Mouse (Mus musculus) hindbrain, embryonic 12.5 days (tissue): Measurements from ENCODE around the gene Tbc1d14. TPM values are rescaled to one million over a fixed set of nuclear protein-coding genes. Genes with fewer than 3 reads are reported as not detected.
A peak's percentile ranks its signal among the peaks of the same experiment; 100 is the strongest.

Source experiments
- ATAC-seq: fragments of 200-750 bp; cut with Nextera tagmentation; 2 replicates; pipeline ENCODE4 v1.8.0; 2017; ENCODE audit warnings: moderate TSS enrichment; ENCODE audit not compliant: low FRiP score
- H3K27ac ChIP-seq: fragments of 300-500 bp; sonication (generic); 2 replicates; pipeline ENCODE4 v1.5.1; 2016; ENCODE audit warnings: mild to moderate bottlenecking
- H3K27me3 ChIP-seq: fragments of 300-500 bp; sonication (generic); 2 replicates; pipeline ENCODE4 v1.6.1; 2016; ENCODE audit warnings: mild to moderate bottlenecking
- H3K36me3 ChIP-seq: fragments of 300-500 bp; sonication (generic); 2 replicates; pipeline ENCODE4 v1.6.1; 2016; ENCODE audit warnings: mild to moderate bottlenecking
- H3K4me1 ChIP-seq: fragments of 300-500 bp; sonication (generic); 2 replicates; pipeline ENCODE4 v1.6.1; 2016
- H3K4me2 ChIP-seq: fragments of 300-500 bp; sonication (generic); replicated peaks from 2 replicates; pipeline ENCODE4 v1.6.1; 2016; ENCODE audit warnings: mild to moderate bottlenecking
- H3K4me3 ChIP-seq: fragments of 300-500 bp; sonication (generic); 2 replicates; pipeline ENCODE4 v1.5.1; 2016; ENCODE audit warnings: mild to moderate bottlenecking
- H3K9ac ChIP-seq: fragments of 300-500 bp; sonication (generic); 2 replicates; pipeline ENCODE4 v1.6.1; 2016; ENCODE audit warnings: mild to moderate bottlenecking, moderate library complexity
- H3K9me3 ChIP-seq: fragments of 300-500 bp; sonication (generic); replicated peaks from 2 replicates; pipeline ENCODE4 v1.6.1; 2016; ENCODE audit warnings: mild to moderate bottlenecking
- WGBS: fragments of 180-500 bp; shearing (Covaris S2); methylation state at CpG from one replicate; pipeline ENCODE4 v1.1.7; 2016; 5-methylcytosine and 5-hydroxymethylcytosine counted together
- polyA plus RNA-seq: library from polyadenylated mRNA; unstranded; fragments of >200 nt; fragmentation: Nextera tagmentation; extraction: Ambion mirVana; gene quantifications from 2 replicates; pipeline ENCODE4 v1.2.1, GENCODE M21; 2016

The Tbc1d14 gene
- polyA plus RNA-seq, 1 experiment from 2014 or later = 56.2 TPM

- peak overlapping the region; percentile 82 for H3K27ac ChIP-seq
- peaks cover 50% of the 10 kb centered on the region for H3K4me1 ChIP-seq
- no peaks in the 10 kb centered on the region for H3K9me3 ChIP-seq
- peak overlapping the region; percentile 94 for H3K9ac ChIP-seq
- H3K4me3 ChIP-seq = peak overlapping the region; percentile 80
- peaks cover 9% of the 10 kb centered on the region for H3K27me3 ChIP-seq
- peak overlapping the region; percentile 79 for H3K4me2 ChIP-seq
- WGBS = 1% methylated on average over 58 of the region's 58 CpGs
- peak; percentile 35 for ATAC-seq
- no peaks in the 10 kb centered on the region for H3K36me3 ChIP-seq
Measured at GRCm38 (mm10) chr5:36483203-36484101, 109.6 kb downstream of the Tbc1d14 start.

GRCm38 (mm10) chr5:36481114-36481513, 112.0 kb downstream of the Tbc1d14 start:
- WGBS = 79% methylated on average over 1 of the region's 1 CpGs
- H3K4me3 ChIP-seq = no peak overlapping the region
- ATAC-seq = no peak
- H3K4me1 ChIP-seq = peaks cover 50% of the 10 kb centered on the region
- no peak overlapping the region for H3K4me2 ChIP-seq
- no peak overlapping the region for H3K27ac ChIP-seq
- H3K27me3 ChIP-seq = peaks cover 8% of the 10 kb centered on the region
- no peaks in the 10 kb centered on the region for H3K9me3 ChIP-seq
- H3K36me3 ChIP-seq = peaks cover 5% of the 10 kb centered on the region; the same call in 1 of the 2 replicates
- no peak overlapping the region for H3K9ac ChIP-seq

- Histone ChIP-seq H3K9me3 (no peaks in the 10 kb centered on the region), H3K4me3 (no peak overlapping the region), H3K27me3 (0 out of 2 replicates have a peak, but pooled peaks cover 2% of the 10 kb centered on the region), H3K9ac (no peak overlapping the region), H3K4me2 (no peak overlapping the region), H3K4me1 (peaks cover 47% of the 10 kb centered on the region), H3K36me3 (peaks cover 10% of the 10 kb centered on the region), H3K27ac (no peak overlapping the region)
- ATAC-seq = no peak
- 93% methylated on average over 4 of the region's 4 CpGs for WGBS
Measured at GRCm38 (mm10) chr5:36480398-36480797, 112.7 kb downstream of the Tbc1d14 start.

- Histone ChIP-seq H3K4me2 (no peak overlapping the region), H3K9ac (no peak overlapping the region), H3K27me3 (no peaks in the 10 kb centered on the region), H3K36me3 (peaks cover 14% of the 10 kb centered on the region), H3K9me3 (no peaks in the 10 kb centered on the region), H3K4me1 (peaks cover 40% of the 10 kb centered on the region), H3K4me3 (no peak overlapping the region), H3K27ac (no peak overlapping the region)
- 81% methylated on average over 2 of the region's 2 CpGs for WGBS
- ATAC-seq = no peak
Measured at GRCm38 (mm10) chr5:36479735-36480134, 113.3 kb downstream of the Tbc1d14 start.

- Histone ChIP-seq H3K4me1 (peaks cover 39% of the 10 kb centered on the region), H3K36me3 (peaks cover 17% of the 10 kb centered on the region), H3K27me3 (no peaks in the 10 kb centered on the region), H3K4me2 (no peak overlapping the region), H3K9ac (no peak overlapping the region), H3K9me3 (no peaks in the 10 kb centered on the region), H3K4me3 (no peak overlapping the region), H3K27ac (no peak overlapping the region)
- ATAC-seq = no peak
- 89% methylated on average over 6 of the region's 6 CpGs for WGBS
Measured at GRCm38 (mm10) chr5:36478540-36479420, 114.3 kb downstream of the Tbc1d14 start.

- WGBS = 93% methylated on average over 3 of the region's 3 CpGs
- no peak for ATAC-seq
- H3K27ac ChIP-seq = no peak overlapping the region
- no peak overlapping the region for H3K9ac ChIP-seq
- H3K4me1 ChIP-seq = peaks cover 29% of the 10 kb centered on the region
- H3K36me3 ChIP-seq = peaks cover 27% of the 10 kb centered on the region
- no peak overlapping the region for H3K4me3 ChIP-seq
- no peaks in the 10 kb centered on the region for H3K9me3 ChIP-seq
- H3K4me2 ChIP-seq = no peak overlapping the region
- H3K27me3 ChIP-seq = no peaks in the 10 kb centered on the region
Measured at GRCm38 (mm10) chr5:36477486-36477885, 115.6 kb downstream of the Tbc1d14 start.

GRCm38 (mm10) chr5:36474283-36474682, 118.8 kb downstream of the Tbc1d14 start:
- ATAC-seq = no peak
- H3K4me3 ChIP-seq = no peak overlapping the region
- H3K4me1 ChIP-seq = peaks cover 2% of the 10 kb centered on the region; the same call in 1 of the 2 replicates
- WGBS = 92% methylated on average over 5 of the region's 5 CpGs
- no peaks in the 10 kb centered on the region for H3K9me3 ChIP-seq
- no peak overlapping the region for H3K9ac ChIP-seq
- no peaks in the 10 kb centered on the region for H3K27me3 ChIP-seq
- H3K4me2 ChIP-seq = no peak overlapping the region
- H3K27ac ChIP-seq = no peak overlapping the region
- H3K36me3 ChIP-seq = peaks cover 59% of the 10 kb centered on the region

GRCm38 (mm10) chr5:36472876-36473655, 120.0 kb downstream of the Tbc1d14 start:
- Histone ChIP-seq H3K27me3 (no peaks in the 10 kb centered on the region), H3K9ac (no peak overlapping the region), H3K4me2 (no peak overlapping the region), H3K27ac (no peak overlapping the region), H3K9me3 (no peaks in the 10 kb centered on the region), H3K4me3 (no peak overlapping the region), H3K36me3 (peaks cover 67% of the 10 kb centered on the region), H3K4me1 (no peaks in the 10 kb centered on the region)
- WGBS = 90% methylated on average over 4 of the region's 4 CpGs
- no peak for ATAC-seq

GRCm38 (mm10) chr5:36471206-36471605, 121.9 kb downstream of the Tbc1d14 start:
- Histone ChIP-seq H3K4me1 (peaks cover 3% of the 10 kb centered on the region; the same call in 1 of the 2 replicates), H3K9me3 (no peaks in the 10 kb centered on the region), H3K36me3 (peaks cover 63% of the 10 kb centered on the region), H3K9ac (no peak overlapping the region), H3K27ac (no peak overlapping the region), H3K27me3 (no peaks in the 10 kb centered on the region), H3K4me2 (no peak overlapping the region), H3K4me3 (no peak overlapping the region)
- ATAC-seq = no peak
- WGBS = 94% methylated on average over 8 of the region's 8 CpGs

GRCm38 (mm10) chr5:36465889-36466288, 127.2 kb downstream of the Tbc1d14 start:
- 30% methylated on average over 8 of the region's 8 CpGs for WGBS
- H3K9me3 ChIP-seq = no peaks in the 10 kb centered on the region
- peak overlapping the region; percentile 76; the same call in 1 of the 2 replicates for H3K9ac ChIP-seq
- H3K4me2 ChIP-seq = peak overlapping the region; percentile 97
- peaks cover 22% of the 10 kb centered on the region for H3K4me1 ChIP-seq
- H3K4me3 ChIP-seq = peak overlapping the region; percentile 66
- no peak for ATAC-seq
- H3K36me3 ChIP-seq = peaks cover 24% of the 10 kb centered on the region
- no peak overlapping the region for H3K27ac ChIP-seq
- H3K27me3 ChIP-seq = no peaks in the 10 kb centered on the region

GRCm38 (mm10) chr5:36464709-36465661, 128.1 kb downstream of the Tbc1d14 start, which contains the start of gene Grpel1:
TSS of gene Grpel1 (plus strand) at chr5:36464998.
- H3K9ac ChIP-seq = peak within 1 kb of the TSS; percentile 76
- H3K27ac ChIP-seq = peak within 1 kb of the TSS; percentile 46
- H3K4me2 ChIP-seq = peak within 1 kb of the TSS; percentile 97
- no peaks in the 10 kb centered on the region for H3K27me3 ChIP-seq
- ATAC-seq = peak; percentile 95
- H3K4me3 ChIP-seq = peak within 1 kb of the TSS; percentile 66
- H3K36me3 ChIP-seq = peaks cover 15% of the 10 kb centered on the region
- under 1% methylated on average over 68 of the region's 68 CpGs for WGBS
- no peaks in the 10 kb centered on the region for H3K9me3 ChIP-seq
- H3K4me1 ChIP-seq = peaks cover 22% of the 10 kb centered on the region
